Mouse (Mus musculus): ENCODE data around the gene Gm39115.
"Not testable (repeated sequence)": the region's sequence is repeated elsewhere in the genome, so short reads cannot be mapped to it uniquely, and the experiment has no call there.

Gene Gm39115

GRCm38 (mm10) chr7:142135934-142136333, at the start of gene Gm39115:
Gene Gm39115 (minus strand): TSS chr7:142136034.
- DNase-seq (ENCODE audit: inconsistent ontology term) = not testable (repeated sequence)

GRCm38 (mm10) chr7:142181021-142181420, 45.2 kb upstream of the Gm39115 start:
- no peak for DNase-seq (ENCODE audit: inconsistent ontology term)

GRCm38 (mm10) chr7:142178685-142179084, 42.9 kb upstream of the Gm39115 start:
- no peak for DNase-seq (ENCODE audit: inconsistent ontology term)

GRCm38 (mm10) chr7:142175905-142176304, 40.1 kb upstream of the Gm39115 start, which contains the start of gene Krtap5-2:
Gene Krtap5-2 (minus strand): TSS chr7:142176005.
- not testable (repeated sequence) for DNase-seq (ENCODE audit: inconsistent ontology term)

- DNase-seq (ENCODE audit: inconsistent ontology term) = no peak
Measured at GRCm38 (mm10) chr7:142169836-142170235, 34.0 kb upstream of the Gm39115 start.

- DNase-seq (ENCODE audit: inconsistent ontology term) = not testable (repeated sequence)
Measured at GRCm38 (mm10) chr7:142165639-142166038, 29.8 kb upstream of the Gm39115 start, which contains the start of gene Gm4553. Gene Gm4553 (minus strand): TSS chr7:142165739.

GRCm38 (mm10) chr7:142159366-142159765, 23.5 kb upstream of the Gm39115 start:
- DNase-seq (ENCODE audit: inconsistent ontology term) = no peak

GRCm38 (mm10) chr7:142157013-142157412, 21.2 kb upstream of the Gm39115 start, which contains the start of gene Gm29735:
Gene Gm29735 (minus strand): TSS chr7:142157113.
- DNase-seq (ENCODE audit: inconsistent ontology term) = not testable (repeated sequence)

- DNase-seq (ENCODE audit: inconsistent ontology term) = no peak
Measured at GRCm38 (mm10) chr7:142155308-142155707, 19.5 kb upstream of the Gm39115 start.

GRCm38 (mm10) chr7:142152191-142152590, 16.4 kb upstream of the Gm39115 start:
- no peak for DNase-seq (ENCODE audit: inconsistent ontology term)

GRCm38 (mm10) chr7:142148633-142149032, 12.8 kb upstream of the Gm39115 start:
- no peak for DNase-seq (ENCODE audit: inconsistent ontology term)

GRCm38 (mm10) chr7:142146033-142146432, 10.2 kb upstream of the Gm39115 start:
- DNase-seq (ENCODE audit: inconsistent ontology term) = peak; percentile 38

- DNase-seq (ENCODE audit: inconsistent ontology term) = no peak
Measured at GRCm38 (mm10) chr7:142145413-142145940, 9.6 kb upstream of the Gm39115 start.

- DNase-seq (ENCODE audit: inconsistent ontology term) = no peak
Measured at GRCm38 (mm10) chr7:142144507-142144906, 8.7 kb upstream of the Gm39115 start, which contains the start of gene Gm45337. Gene Gm45337 (minus strand): TSS chr7:142144607.

GRCm38 (mm10) chr7:142143506-142144010, 7.7 kb upstream of the Gm39115 start:
- not testable (repeated sequence) for DNase-seq (ENCODE audit: inconsistent ontology term)

- no peak for DNase-seq (ENCODE audit: inconsistent ontology term)
Measured at GRCm38 (mm10) chr7:142140696-142141095, 4.9 kb upstream of the Gm39115 start.

GRCm38 (mm10) chr7:142134206-142134995, 1.4 kb downstream of the Gm39115 start:
- DNase-seq (ENCODE audit: inconsistent ontology term) = peak; percentile 9

- DNase-seq (ENCODE audit: inconsistent ontology term) = no peak
Measured at GRCm38 (mm10) chr7:142128843-142129242, 7.0 kb downstream of the Gm39115 start.

- DNase-seq (ENCODE audit: inconsistent ontology term) = not testable (repeated sequence)
Measured at GRCm38 (mm10) chr7:142120629-142121028, 15.2 kb downstream of the Gm39115 start, which contains the start of gene Gm45618. Gene Gm45618 (minus strand): TSS chr7:142120729.

GRCm38 (mm10) chr7:142119632-142120031, 16.2 kb downstream of the Gm39115 start:
- no peak for DNase-seq (ENCODE audit: inconsistent ontology term)

- no peak for DNase-seq (ENCODE audit: inconsistent ontology term)
Measured at GRCm38 (mm10) chr7:142104747-142105146, 31.1 kb downstream of the Gm39115 start.

- peak; percentile 62 for DNase-seq (ENCODE audit: inconsistent ontology term)
Measured at GRCm38 (mm10) chr7:142097776-142098175, 38.1 kb downstream of the Gm39115 start.

Measured in Muller cell, postnatal 12 days (primary cell).